15 mouse cellular contexts compared by ENCODE assay signal in the genomic region with DNA sequence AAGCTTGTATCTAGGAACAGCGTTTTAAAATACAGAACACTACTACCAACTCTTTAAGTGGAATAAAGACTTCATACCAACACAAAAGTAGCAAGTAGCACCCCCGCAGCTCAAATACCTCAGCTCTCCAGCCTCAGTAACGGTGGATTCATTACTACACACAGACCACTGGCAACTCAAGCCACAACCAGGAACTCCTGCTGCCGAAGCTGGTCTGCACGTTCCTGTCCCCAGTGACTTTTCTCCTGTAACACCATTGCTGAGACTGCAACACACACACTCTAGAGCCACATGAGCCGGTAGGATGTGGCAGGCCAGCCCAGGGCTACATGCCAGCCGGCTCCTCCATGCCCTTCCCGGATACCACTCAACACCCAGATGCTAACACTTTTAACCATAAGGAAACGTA. TPM values are rescaled to one million over a fixed set of nuclear protein-coding genes. Genes with fewer than 3 reads are reported as not detected.
DNase-seq lines count a peak whose midpoint lies in the region; ATAC-seq and TF ChIP-seq lines count a peak whose summit lies in the region.
"Had no signal": no experiment of that assay in that cellular context is flagged by ENCODE, and none has a peak within 500 bp of the region (broad histone marks: within the 10 kb centered on the region; RNA-seq: fewer than 3 reads in every experiment).

No protein-coding gene starts in this region.

- H3K27ac ChIP-seq in embryonic facial prominence, embryonic 12.5 days: no peak overlapping the region
- H3K27ac ChIP-seq in embryonic facial prominence, embryonic 10.5 days (replicated peaks): no peak overlapping the region
- H3K27ac ChIP-seq in lung, embryonic 14.5 days (ENCODE audit: low read depth): peak overlapping the region; percentile 48; the same call in 1 of the 2 replicates
- peak overlapping the region; percentile 72 for H3K27ac ChIP-seq in limb, embryonic 13.5 days
- H3K27ac ChIP-seq: midbrain, embryonic 10.5 days had no signal

- H3K4me2 ChIP-seq in embryonic facial prominence, embryonic 12.5 days (replicated peaks): no peak overlapping the region
- H3K4me2 ChIP-seq in lung, embryonic 14.5 days: no peak overlapping the region
- H3K4me2 ChIP-seq in limb, embryonic 13.5 days (replicated peaks): peak overlapping the region; percentile 28

- no peak for DNase-seq in embryonic facial prominence, embryonic 10.5 days (ENCODE audit: low spot score)
- DNase-seq in lung, embryonic 14.5 days: no peak
- no peak for DNase-seq in lung, postnatal 14 days
- DNase-seq in thymus, postnatal 10 days (ENCODE audit: low spot score in 2 of 2): no peak
- DNase-seq in adrenal gland, adult 8-10 months: no peak
- no peak for DNase-seq in thymus, postnatal 36 days
- DNase-seq: kidney, adult 9 months had no signal

- no peaks in the 10 kb centered on the region for H3K36me3 ChIP-seq in embryonic facial prominence, embryonic 12.5 days
- no peaks in the 10 kb centered on the region for H3K36me3 ChIP-seq in embryonic facial prominence, embryonic 10.5 days (replicated peaks)
- H3K36me3 ChIP-seq in lung, embryonic 14.5 days (ENCODE audit: insufficient read depth): no peaks in the 10 kb centered on the region
- H3K36me3 ChIP-seq in limb, embryonic 13.5 days: no peaks in the 10 kb centered on the region
- H3K36me3 ChIP-seq: midbrain, embryonic 10.5 days had no signal

- no peak overlapping the region for H3K4me3 ChIP-seq in embryonic facial prominence, embryonic 12.5 days
- H3K4me3 ChIP-seq in embryonic facial prominence, embryonic 10.5 days: no peak overlapping the region
- no peak overlapping the region for H3K4me3 ChIP-seq in lung, embryonic 14.5 days (ENCODE audit: low read depth, low read length)
- no peak overlapping the region for H3K4me3 ChIP-seq in limb, embryonic 13.5 days
- H3K4me3 ChIP-seq: midbrain, embryonic 10.5 days had no signal

- 0 out of 2 replicates have a peak, but pooled peaks cover 3% of the 10 kb centered on the region for H3K4me1 ChIP-seq in embryonic facial prominence, embryonic 12.5 days
- 0 out of 2 replicates have a peak, but pooled peaks cover 4% of the 10 kb centered on the region for H3K4me1 ChIP-seq in embryonic facial prominence, embryonic 10.5 days
- H3K4me1 ChIP-seq in lung, embryonic 14.5 days (ENCODE audit: insufficient read depth): no peaks in the 10 kb centered on the region
- peaks cover 26% of the 10 kb centered on the region for H3K4me1 ChIP-seq in limb, embryonic 13.5 days

- no peaks in the 10 kb centered on the region for H3K27me3 ChIP-seq in embryonic facial prominence, embryonic 12.5 days
- no peaks in the 10 kb centered on the region for H3K27me3 ChIP-seq in embryonic facial prominence, embryonic 10.5 days (replicated peaks; ENCODE audit: low read depth, poor library complexity, severe bottlenecking)
- no peaks in the 10 kb centered on the region for H3K27me3 ChIP-seq in lung, embryonic 14.5 days (ENCODE audit: insufficient read depth, low read length)
- H3K27me3 ChIP-seq in limb, embryonic 13.5 days: no peaks in the 10 kb centered on the region

- WGBS in embryonic facial prominence, embryonic 12.5 days: 69% methylated on average over 9 of the region's 9 CpGs
- WGBS in embryonic facial prominence, embryonic 10.5 days: 81% methylated on average over 9 of the region's 9 CpGs
- 60% methylated on average over 9 of the region's 9 CpGs for WGBS in lung, embryonic 14.5 days
- whole genome bisulfite sequencing in limb, embryonic 13.5 days: 31% methylated on average over 9 of the region's 9 CpGs

- ATAC-seq in embryonic facial prominence, embryonic 12.5 days (ENCODE audit: insufficient number of reproducible peaks, insufficient read depth, low FRiP score, low TSS enrichment): no peak
- no peak for ATAC-seq in lung, embryonic 14.5 days (ENCODE audit: insufficient read depth)
- no peak for ATAC-seq in limb, embryonic 13.5 days (ENCODE audit: low FRiP score, low read depth)

- no peaks in the 10 kb centered on the region for H3K9me3 ChIP-seq in embryonic facial prominence, embryonic 12.5 days
- H3K9me3 ChIP-seq in embryonic facial prominence, embryonic 10.5 days: no peaks in the 10 kb centered on the region
- H3K9me3 ChIP-seq in lung, embryonic 14.5 days (ENCODE audit: low read depth, low read length): no peaks in the 10 kb centered on the region
- no peaks in the 10 kb centered on the region for H3K9me3 ChIP-seq in limb, embryonic 13.5 days
- H3K9me3 ChIP-seq: midbrain, embryonic 10.5 days had no signal

- H3K9ac ChIP-seq in embryonic facial prominence, embryonic 12.5 days: 0 out of 2 replicates have a peak overlapping the region, but pooled peaks have one; percentile 3
- H3K9ac ChIP-seq in lung, embryonic 14.5 days: no peak overlapping the region
- H3K9ac ChIP-seq in limb, embryonic 13.5 days: no peak overlapping the region

- no peak for TF ChIP-seq CTCF in lung, embryonic 14.5 days (IDR thresholded peaks at IDR 0.05; ENCODE audit: low read depth)

RNA-seq across cellular contexts. Expression of a gene that starts 20.0 kb away (rescaled TPM):
- 414 and 475 TPM in 2 replicates for polyA plus RNA-seq in embryonic facial prominence, embryonic 12.5 days (2016; fragmentation: Nextera tagmentation; extraction: Ambion mirVana)
- polyA plus RNA-seq in embryonic facial prominence, embryonic 10.5 days (2016; fragmentation: Nextera tagmentation; extraction: Ambion mirVana): 625 and 641 TPM in 2 replicates
- 391 and 408 TPM in 2 replicates for polyA plus RNA-seq in lung, embryonic 14.5 days (2014; fragmentation: Nextera tagmentation; extraction: Ambion mirVana)
- polyA plus RNA-seq in limb, embryonic 13.5 days (2015; fragmentation: Nextera tagmentation; extraction: Ambion mirVana): 418 and 419 TPM in 2 replicates
- total RNA-seq in adrenal gland, adult 8-10 months (2022): 100 to 1,000 TPM; 181 to 250 (median 204) TPM

RNA-seq across cellular contexts. Expression of a gene that starts 46.9 kb away (rescaled TPM):
- not detected in 2 replicates for polyA plus RNA-seq in embryonic facial prominence, embryonic 12.5 days (2016; fragmentation: Nextera tagmentation; extraction: Ambion mirVana)
- polyA plus RNA-seq in embryonic facial prominence, embryonic 10.5 days (2016; fragmentation: Nextera tagmentation; extraction: Ambion mirVana): 0.24 TPM in 1 of 2 replicates, not detected in the other
- polyA plus RNA-seq in lung, embryonic 14.5 days (2014; fragmentation: Nextera tagmentation; extraction: Ambion mirVana): not detected in 2 replicates
- not detected in 2 replicates for polyA plus RNA-seq in limb, embryonic 13.5 days (2015; fragmentation: Nextera tagmentation; extraction: Ambion mirVana)
- not detected for total RNA-seq in adrenal gland, adult 8-10 months (2022)
- total RNA-seq: gastrocnemius, adult 8-10 months; liver, adult 2 months had no signal
- polyA plus RNA-seq: embryonic facial prominence, embryonic 11.5 days; liver, adult 2 months; midbrain, embryonic 10.5 days; neural tube, embryonic 14.5 days had no signal

RNA-seq across cellular contexts. Expression of a gene that starts 47.0 kb away (rescaled TPM):
- not detected in 2 replicates for polyA plus RNA-seq in embryonic facial prominence, embryonic 12.5 days (2016; fragmentation: Nextera tagmentation; extraction: Ambion mirVana)
- not detected in 2 replicates for polyA plus RNA-seq in embryonic facial prominence, embryonic 10.5 days (2016; fragmentation: Nextera tagmentation; extraction: Ambion mirVana)
- polyA plus RNA-seq in lung, embryonic 14.5 days (2014; fragmentation: Nextera tagmentation; extraction: Ambion mirVana): not detected in 2 replicates
- not detected in 2 replicates for polyA plus RNA-seq in limb, embryonic 13.5 days (2015; fragmentation: Nextera tagmentation; extraction: Ambion mirVana)
- total RNA-seq in adrenal gland, adult 8-10 months (2022): not detected
- total RNA-seq: gastrocnemius, adult 8-10 months; liver, adult 2 months had no signal
- polyA plus RNA-seq: embryonic facial prominence, embryonic 11.5 days; liver, adult 2 months; neural tube, embryonic 14.5 days; spleen, adult 2 months had no signal

Comparison
In these comparisons a context has a peak if more than half of its experiments do, and no peak if none do; other contexts are left out.
1. H3K27ac ChIP-seq: peak in lung, embryonic 14.5 days (single experiment) and limb, embryonic 13.5 days (single experiment); none in embryonic facial prominence, embryonic 12.5 days (single experiment) and embryonic facial prominence, embryonic 10.5 days (single experiment).